Mouse (Mus musculus): ENCODE data around the gene Ucn2. TPM values are rescaled to one million over a fixed set of nuclear protein-coding genes. Genes with fewer than 3 reads are reported as not detected.

Ucn2 gene
- polyA plus RNA-seq, 1 experiment from 2014 or later = 0.24 TPM

DNA sequence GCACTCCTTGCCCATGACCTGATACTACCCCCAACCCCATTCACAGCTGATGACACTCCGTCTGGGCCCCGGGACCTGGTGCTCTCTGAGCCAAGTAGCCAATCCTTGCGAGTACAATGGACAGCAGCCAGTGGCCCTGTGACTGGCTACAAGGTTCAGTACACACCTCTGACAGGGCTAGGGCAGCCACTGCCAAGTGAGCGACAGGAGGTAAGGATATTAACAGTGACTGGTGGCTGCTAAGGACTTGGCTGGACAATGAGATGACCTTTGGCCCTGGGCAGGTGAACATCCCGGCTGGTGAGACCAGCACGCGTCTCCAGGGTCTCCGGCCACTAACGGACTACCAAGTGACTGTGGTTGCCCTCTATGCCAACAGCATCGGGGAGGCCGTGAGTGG lies 30.0 kb upstream of the Ucn2 start:
- H3K9ac ChIP-seq (ENCODE audit: low read depth, low read length) = no peak overlapping the region
- no peak overlapping the region for H3K4me3 ChIP-seq (ENCODE audit: low read length)
- 0 out of 2 replicates have a peak, but pooled peaks cover 5% of the 10 kb centered on the region for H3K4me1 ChIP-seq (ENCODE audit: control insufficient read depth, insufficient read depth, low read length)
- H3K27me3 ChIP-seq (ENCODE audit: control insufficient read depth, insufficient read depth, low read length) = peaks cover 8% of the 10 kb centered on the region; the same call in 1 of the 2 replicates
- ATAC-seq (ENCODE audit: low FRiP score, low TSS enrichment) = no peak
- H3K9me3 ChIP-seq (ENCODE audit: control insufficient read depth, low read length) = no peaks in the 10 kb centered on the region
- H3K27ac ChIP-seq (ENCODE audit: low read depth, low read length) = no peak overlapping the region
- no peak overlapping the region for H3K4me2 ChIP-seq (replicated peaks; ENCODE audit: low read depth, low read length)
- H3K36me3 ChIP-seq (ENCODE audit: control insufficient read depth, insufficient read depth, low read length) = no peaks in the 10 kb centered on the region
- 92% methylated on average over 11 of the region's 11 CpGs for WGBS

DNA sequence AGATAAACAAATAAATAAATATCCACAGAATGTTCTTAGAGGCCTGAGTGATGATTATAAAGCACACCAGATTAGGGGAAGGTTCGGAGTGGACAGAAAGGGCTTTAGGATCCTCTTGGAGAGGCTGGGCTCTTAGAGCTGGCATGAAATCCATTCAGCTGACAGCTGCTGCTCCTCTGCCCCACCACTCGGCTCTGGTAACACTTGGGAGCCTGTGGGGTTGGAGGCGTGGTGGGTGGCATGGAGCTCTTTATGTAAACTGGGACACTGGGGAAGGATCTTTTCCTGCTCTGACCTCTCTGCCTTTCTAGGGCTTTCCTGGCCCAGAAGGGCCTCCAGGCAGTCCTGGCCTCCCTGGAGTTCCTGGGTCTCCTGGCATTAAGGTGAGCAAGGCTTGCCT lies 22.2 kb upstream of the Ucn2 start:
- no peak overlapping the region for H3K4me2 ChIP-seq (replicated peaks; ENCODE audit: low read depth, low read length)
- H3K36me3 ChIP-seq (ENCODE audit: control insufficient read depth, insufficient read depth, low read length) = no peaks in the 10 kb centered on the region
- H3K4me3 ChIP-seq (ENCODE audit: low read length) = no peak overlapping the region
- no peak for ATAC-seq (ENCODE audit: low FRiP score, low TSS enrichment)
- no peak overlapping the region for H3K27ac ChIP-seq (ENCODE audit: low read depth, low read length)
- no peaks in the 10 kb centered on the region for H3K4me1 ChIP-seq (ENCODE audit: control insufficient read depth, insufficient read depth, low read length)
- 83% methylated on average over 3 of the region's 3 CpGs for WGBS
- no peaks in the 10 kb centered on the region for H3K9me3 ChIP-seq (ENCODE audit: control insufficient read depth, low read length)
- H3K27me3 ChIP-seq (ENCODE audit: control insufficient read depth, insufficient read depth, low read length) = no peaks in the 10 kb centered on the region
- no peak overlapping the region for H3K9ac ChIP-seq (ENCODE audit: low read depth, low read length)

DNA sequence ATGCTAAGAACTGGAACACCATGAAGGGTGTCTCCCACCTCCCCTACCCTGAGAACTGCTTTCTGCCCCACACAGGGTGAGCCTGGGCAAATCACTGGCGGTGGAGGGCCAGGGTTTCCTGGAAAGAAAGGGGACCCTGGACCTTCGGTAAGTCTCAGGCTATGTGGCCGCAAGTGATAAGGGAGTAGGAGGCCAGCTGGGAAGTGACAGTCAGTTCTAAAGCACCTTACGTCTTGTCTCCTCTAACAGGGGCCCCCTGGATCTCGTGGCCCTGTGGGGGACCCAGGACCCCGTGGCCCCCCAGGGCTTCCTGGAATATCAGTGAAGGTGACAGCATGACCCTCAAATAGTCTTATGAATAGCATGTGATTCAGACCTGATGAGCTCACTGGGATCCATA lies 21.5 kb upstream of the Ucn2 start:
- no peaks in the 10 kb centered on the region for H3K36me3 ChIP-seq (ENCODE audit: control insufficient read depth, insufficient read depth, low read length)
- 86% methylated on average over 6 of the region's 6 CpGs for WGBS
- no peak overlapping the region for H3K9ac ChIP-seq (ENCODE audit: low read depth, low read length)
- no peak overlapping the region for H3K4me2 ChIP-seq (replicated peaks; ENCODE audit: low read depth, low read length)
- no peak overlapping the region for H3K4me3 ChIP-seq (ENCODE audit: low read length)
- no peak overlapping the region for H3K27ac ChIP-seq (ENCODE audit: low read depth, low read length)
- no peaks in the 10 kb centered on the region for H3K9me3 ChIP-seq (ENCODE audit: control insufficient read depth, low read length)
- H3K4me1 ChIP-seq (ENCODE audit: control insufficient read depth, insufficient read depth, low read length) = no peaks in the 10 kb centered on the region
- no peak for ATAC-seq (ENCODE audit: low FRiP score, low TSS enrichment)
- H3K27me3 ChIP-seq (ENCODE audit: control insufficient read depth, insufficient read depth, low read length) = no peaks in the 10 kb centered on the region

DNA sequence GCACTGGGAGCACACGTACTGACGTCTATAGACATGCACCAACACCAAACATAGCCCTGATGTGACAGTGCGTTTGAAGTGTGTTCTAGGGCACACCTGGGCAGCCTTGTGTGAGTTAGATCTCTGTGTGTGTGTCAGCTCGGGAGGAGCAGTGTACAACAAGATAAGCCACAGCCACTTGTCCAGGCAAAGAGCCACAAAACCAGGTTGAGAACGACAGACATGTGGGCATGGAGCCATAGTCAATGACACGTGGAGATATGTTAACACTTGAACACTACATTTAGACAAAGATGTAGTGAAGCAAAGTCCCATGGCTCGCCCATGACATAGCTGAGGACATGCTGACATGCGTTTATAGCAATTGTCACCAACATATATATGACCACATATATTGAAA lies 15.2 kb upstream of the Ucn2 start:
- no peaks in the 10 kb centered on the region for H3K4me1 ChIP-seq (ENCODE audit: control insufficient read depth, insufficient read depth, low read length)
- 89% methylated on average over 8 of the region's 8 CpGs for WGBS
- no peak overlapping the region for H3K9ac ChIP-seq (ENCODE audit: low read depth, low read length)
- H3K9me3 ChIP-seq (ENCODE audit: control insufficient read depth, low read length) = no peaks in the 10 kb centered on the region
- H3K27me3 ChIP-seq (ENCODE audit: control insufficient read depth, insufficient read depth, low read length) = no peaks in the 10 kb centered on the region
- no peak overlapping the region for H3K27ac ChIP-seq (ENCODE audit: low read depth, low read length)
- H3K4me2 ChIP-seq (replicated peaks; ENCODE audit: low read depth, low read length) = no peak overlapping the region
- no peak overlapping the region for H3K4me3 ChIP-seq (ENCODE audit: low read length)
- no peaks in the 10 kb centered on the region for H3K36me3 ChIP-seq (ENCODE audit: control insufficient read depth, insufficient read depth, low read length)
- no peak for ATAC-seq (ENCODE audit: low FRiP score, low TSS enrichment)

DNA sequence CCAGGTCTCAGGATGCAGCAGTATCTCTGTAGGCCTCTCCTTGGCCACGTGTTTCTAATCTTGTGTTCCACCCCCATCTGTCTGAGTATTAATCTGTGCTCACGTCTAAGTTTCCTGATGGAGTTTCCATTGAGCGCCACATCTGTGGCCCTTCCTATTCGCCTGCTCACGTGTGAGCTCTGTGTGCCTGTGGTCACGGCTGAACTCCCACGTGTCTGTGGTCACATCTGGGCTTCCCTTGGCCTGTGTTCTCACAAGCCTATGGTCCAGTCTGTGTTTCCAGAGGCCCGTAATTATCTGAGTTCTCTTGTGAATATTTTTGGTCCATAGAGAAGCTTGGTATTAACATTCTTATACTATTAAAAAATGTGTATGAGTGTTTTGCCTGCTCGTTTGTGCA lies 9.3 kb upstream of the Ucn2 start:
- WGBS = 82% methylated on average over 9 of the region's 9 CpGs
- no peak overlapping the region for H3K4me2 ChIP-seq (replicated peaks; ENCODE audit: low read depth, low read length)

DNA sequence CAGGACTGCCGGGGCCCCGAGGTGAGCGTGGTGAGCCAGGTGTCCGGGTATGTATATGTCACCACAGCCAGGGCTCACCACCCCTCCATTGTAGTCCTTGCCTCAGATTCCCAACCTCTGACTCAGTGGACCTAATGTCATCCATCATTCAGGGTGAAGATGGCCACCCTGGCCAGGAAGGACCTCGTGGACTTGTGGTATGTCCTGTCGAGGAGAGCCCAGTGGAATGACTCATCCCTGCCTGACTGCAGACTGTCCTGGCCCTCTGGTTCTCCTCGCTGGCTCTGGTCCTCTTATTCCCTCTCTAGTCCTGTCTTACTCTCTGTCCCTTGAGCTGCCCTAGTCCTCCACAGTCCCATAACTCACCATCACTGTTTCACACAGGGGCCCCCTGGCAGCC lies 7.8 kb upstream of the Ucn2 start:
- Histone ChIP-seq H3K4me2 (replicated peaks; ENCODE audit: low read depth, low read length) (no peak overlapping the region), H3K27me3 (ENCODE audit: control insufficient read depth, insufficient read depth, low read length) (no peaks in the 10 kb centered on the region), H3K9ac (ENCODE audit: low read depth, low read length) (no peak overlapping the region), H3K4me3 (ENCODE audit: low read length) (no peak overlapping the region), H3K27ac (ENCODE audit: low read depth, low read length) (no peak overlapping the region), H3K4me1 (ENCODE audit: control insufficient read depth, insufficient read depth, low read length) (no peaks in the 10 kb centered on the region), H3K36me3 (ENCODE audit: control insufficient read depth, insufficient read depth, low read length) (no peaks in the 10 kb centered on the region), H3K9me3 (ENCODE audit: control insufficient read depth, low read length) (no peaks in the 10 kb centered on the region)
- no peak for ATAC-seq (ENCODE audit: low FRiP score, low TSS enrichment)
- 80% methylated on average over 7 of the region's 7 CpGs for WGBS

More for the DNA sequence above, 9.3 kb upstream of the Ucn2 start:
- H3K27ac ChIP-seq (ENCODE audit: low read depth, low read length) = no peak overlapping the region
- no peak for ATAC-seq (ENCODE audit: low FRiP score, low TSS enrichment)
- H3K4me1 ChIP-seq (ENCODE audit: control insufficient read depth, insufficient read depth, low read length) = no peaks in the 10 kb centered on the region
- no peak overlapping the region for H3K4me3 ChIP-seq (ENCODE audit: low read length)
- H3K9me3 ChIP-seq (ENCODE audit: control insufficient read depth, low read length) = no peaks in the 10 kb centered on the region
- H3K27me3 ChIP-seq (ENCODE audit: control insufficient read depth, insufficient read depth, low read length) = no peaks in the 10 kb centered on the region
- H3K36me3 ChIP-seq (ENCODE audit: control insufficient read depth, insufficient read depth, low read length) = no peaks in the 10 kb centered on the region
- H3K9ac ChIP-seq (ENCODE audit: low read depth, low read length) = no peak overlapping the region

DNA sequence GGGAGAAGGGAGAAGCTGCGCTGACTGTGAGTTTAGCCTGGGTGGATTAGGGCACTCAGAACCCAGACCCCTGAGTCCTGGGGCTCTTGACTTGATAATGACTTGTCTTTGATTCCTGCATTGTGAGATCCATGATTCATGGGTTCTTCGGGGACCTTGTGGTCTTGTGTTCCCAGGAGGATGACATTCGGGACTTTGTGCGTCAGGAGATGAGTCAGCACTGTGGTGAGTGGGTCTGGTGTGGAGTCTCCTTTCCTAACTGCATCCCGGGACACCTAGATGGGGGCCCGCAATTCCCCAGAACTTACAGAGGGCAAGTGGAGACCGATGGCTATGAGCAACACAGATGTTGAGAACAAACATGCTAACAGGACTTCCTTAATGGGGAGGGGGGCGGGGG lies 3.3 kb upstream of the Ucn2 start:
- Histone ChIP-seq H3K36me3 (ENCODE audit: control insufficient read depth, insufficient read depth, low read length) (no peaks in the 10 kb centered on the region), H3K9ac (ENCODE audit: low read depth, low read length) (no peak overlapping the region), H3K4me2 (replicated peaks; ENCODE audit: low read depth, low read length) (no peak overlapping the region), H3K4me1 (ENCODE audit: control insufficient read depth, insufficient read depth, low read length) (no peaks in the 10 kb centered on the region), H3K27ac (ENCODE audit: low read depth, low read length) (no peak overlapping the region), H3K9me3 (ENCODE audit: control insufficient read depth, low read length) (no peaks in the 10 kb centered on the region), H3K4me3 (ENCODE audit: low read length) (no peak overlapping the region), H3K27me3 (ENCODE audit: control insufficient read depth, insufficient read depth, low read length) (no peaks in the 10 kb centered on the region)
- 73% methylated on average over 8 of the region's 8 CpGs for WGBS
- no peak for ATAC-seq (ENCODE audit: low FRiP score, low TSS enrichment)

DNA sequence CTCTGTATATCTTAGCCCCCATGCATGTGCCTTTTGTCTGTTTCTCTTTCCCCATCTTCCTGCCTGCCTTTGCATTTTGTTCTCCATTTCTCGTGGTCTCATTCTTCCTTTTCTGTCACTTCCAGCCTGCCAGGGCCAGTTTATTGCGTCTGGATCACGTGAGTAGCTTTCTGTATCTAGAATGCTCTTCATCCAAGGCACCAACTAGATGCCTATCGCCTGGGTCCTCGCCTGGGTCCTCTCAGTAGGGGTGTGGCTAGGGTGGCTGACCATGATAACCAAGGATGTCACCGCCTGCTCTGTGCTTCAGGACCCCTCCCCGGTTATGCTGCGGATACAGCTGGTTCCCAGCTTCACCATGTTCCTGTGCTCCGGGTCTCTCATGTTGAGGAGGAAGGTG lies 2.6 kb upstream of the Ucn2 start:
- Histone ChIP-seq H3K4me1 (ENCODE audit: control insufficient read depth, insufficient read depth, low read length) (peaks cover 5% of the 10 kb centered on the region; the same call in 1 of the 2 replicates), H3K4me3 (ENCODE audit: low read length) (no peak overlapping the region)
- WGBS = 74% methylated on average over 9 of the region's 9 CpGs

DNA sequence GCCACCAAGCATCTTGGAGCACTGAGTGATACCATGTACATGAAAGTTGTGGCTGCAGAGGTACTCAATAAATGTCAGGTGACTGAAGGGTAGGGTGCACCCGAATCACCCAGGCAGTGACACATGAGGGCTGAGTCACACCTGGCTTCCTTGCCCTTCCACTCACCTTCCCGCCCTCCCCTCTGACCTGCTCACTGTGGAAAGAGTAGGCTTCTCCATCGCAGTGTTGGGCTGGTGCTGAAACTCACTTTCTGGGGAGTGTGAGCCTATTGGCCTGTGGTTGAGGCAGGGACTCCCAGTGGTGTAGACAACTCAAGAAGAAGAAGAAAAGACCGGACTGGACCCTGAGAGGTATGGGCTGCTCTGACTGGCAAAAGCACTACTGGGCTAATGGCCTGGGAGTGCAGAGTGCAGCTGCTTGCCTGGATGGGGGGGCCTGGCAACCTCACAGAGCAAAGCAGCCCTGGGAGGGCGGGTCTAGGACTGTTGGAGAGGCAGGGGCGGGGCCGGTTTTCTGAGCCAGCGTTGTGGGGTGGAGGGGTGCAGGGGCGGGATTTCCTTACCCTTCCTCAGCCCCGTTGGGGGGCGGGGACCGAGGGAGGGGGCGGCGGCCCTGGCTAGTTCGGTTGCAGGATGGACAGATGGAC lies 2.0 kb downstream of the Ucn2 start:
- H3K9ac ChIP-seq (ENCODE audit: low read depth, low read length) = no peak overlapping the region
- H3K4me2 ChIP-seq (replicated peaks; ENCODE audit: low read depth, low read length) = peak overlapping the region; percentile 21
- H3K27ac ChIP-seq (ENCODE audit: low read depth, low read length) = no peak overlapping the region
- no peaks in the 10 kb centered on the region for H3K9me3 ChIP-seq (ENCODE audit: control insufficient read depth, low read length)
- H3K27me3 ChIP-seq (ENCODE audit: control insufficient read depth, insufficient read depth, low read length) = no peaks in the 10 kb centered on the region
- no peak for ATAC-seq (ENCODE audit: low FRiP score, low TSS enrichment)
- no peaks in the 10 kb centered on the region for H3K36me3 ChIP-seq (ENCODE audit: control insufficient read depth, insufficient read depth, low read length)
- peaks cover 25% of the 10 kb centered on the region for H3K4me1 ChIP-seq (ENCODE audit: control insufficient read depth, insufficient read depth, low read length)
- WGBS = 20% methylated on average over 14 of the region's 15 CpGs
- H3K4me3 ChIP-seq (ENCODE audit: low read length) = no peak overlapping the region; the same call in 1 of the 2 replicates

More for the DNA sequence above, 2.6 kb upstream of the Ucn2 start:
- no peak overlapping the region for H3K4me2 ChIP-seq (replicated peaks; ENCODE audit: low read depth, low read length)
- no peak overlapping the region for H3K27ac ChIP-seq (ENCODE audit: low read depth, low read length)
- no peak overlapping the region for H3K9ac ChIP-seq (ENCODE audit: low read depth, low read length)
- ATAC-seq (ENCODE audit: low FRiP score, low TSS enrichment) = no peak
- H3K36me3 ChIP-seq (ENCODE audit: control insufficient read depth, insufficient read depth, low read length) = no peaks in the 10 kb centered on the region
- no peaks in the 10 kb centered on the region for H3K9me3 ChIP-seq (ENCODE audit: control insufficient read depth, low read length)
- no peaks in the 10 kb centered on the region for H3K27me3 ChIP-seq (ENCODE audit: control insufficient read depth, insufficient read depth, low read length)

Measured in kidney, embryonic 14.5 days (tissue).